Mouse (Mus musculus) megakaryocyte-erythroid progenitor cell, adult 5-6 weeks (primary cell): ENCODE results near the gene Pqlc3. TPM values are rescaled to one million over a fixed set of nuclear protein-coding genes. Genes with fewer than 3 reads are reported as not detected.

ENCODE experiments used
- total RNA-seq, 2 experiments: library from RNA; stranded (forward) in 1 of 2; stranded (reverse) in 1 of 2; fragments of 200-1000, 215-1000 nt in 1 of 2; fragments of >200 nt in 1 of 2; fragmentation: Nextera tagmentation in 1 of 2; gene quantifications; 2 replicates each; pipeline ENCODE4 v1.2.3; 2014 to 2017

Pqlc3 gene
- total RNA-seq, 2 experiments from 2014 or later, result 11.3 to 11.4 TPM

Other genes starting within 250 kb of the Pqlc3 start
- gene Greb1, start 199.5 kb downstream of the Pqlc3 start, total RNA-seq (2014; fragmentation: Nextera tagmentation), result 7.2 TPM in 1 of 2 replicates, not detected in the other
- not detected in 2 replicates for gene Greb1, start 199.5 kb downstream of the Pqlc3 start, total RNA-seq (2017)
- 68.4 and 73.2 TPM in 2 replicates for gene E2f6, start 189.4 kb downstream of the Pqlc3 start, total RNA-seq (2014; fragmentation: Nextera tagmentation)
- 71.5 and 73.6 TPM in 2 replicates for gene E2f6, start 189.4 kb downstream of the Pqlc3 start, total RNA-seq (2017)
- gene Rock2, start 105.5 kb downstream of the Pqlc3 start, total RNA-seq (2014; fragmentation: Nextera tagmentation), result 34.9 and 39.7 TPM in 2 replicates
- gene Rock2, start 105.5 kb downstream of the Pqlc3 start, total RNA-seq (2017), result 57.2 and 74.8 TPM in 2 replicates
- not detected in 2 replicates for gene 2410004P03Rik, start 11.3 kb upstream of the Pqlc3 start, total RNA-seq (2014; fragmentation: Nextera tagmentation)
- gene 2410004P03Rik, start 11.3 kb upstream of the Pqlc3 start, total RNA-seq (2017), result not detected in 2 replicates
- gene Kcnf1, start 176.5 kb upstream of the Pqlc3 start, total RNA-seq (2014; fragmentation: Nextera tagmentation), result not detected in 2 replicates
- gene Kcnf1, start 176.5 kb upstream of the Pqlc3 start, total RNA-seq (2017), result not detected in 2 replicates